Mouse (Mus musculus): ENCODE results near the gene Pkp4. TPM values are rescaled to one million over a fixed set of nuclear protein-coding genes. Genes with fewer than 3 reads are reported as not detected.

Gene Pkp4
- 37.1 and 52.9 TPM in 2 replicates for polyA plus RNA-seq (2012; rRNA removed; ENCODE audit: low replicate concordance)

GRCm38 (mm10) chr2:59160605-59160963 lies at the start of gene Pkp4, which contains the start of gene Ccdc148:
Pkp4 (plus strand) TSS chr2:59160850.
Ccdc148 (minus strand) TSS chr2:59160683.

Other genes starting within 250 kb of the Pkp4 start
- gene Ccdc148, start 167 bp upstream of the Pkp4 start, polyA plus RNA-seq (2012; rRNA removed; ENCODE audit: low replicate concordance) = 0.04 TPM in 1 of 2 replicates, not detected in the other

Data from mammary gland, adult 2 months (tissue).